ENCODE assay signal across 25 mouse cellular contexts in the genomic region with DNA sequence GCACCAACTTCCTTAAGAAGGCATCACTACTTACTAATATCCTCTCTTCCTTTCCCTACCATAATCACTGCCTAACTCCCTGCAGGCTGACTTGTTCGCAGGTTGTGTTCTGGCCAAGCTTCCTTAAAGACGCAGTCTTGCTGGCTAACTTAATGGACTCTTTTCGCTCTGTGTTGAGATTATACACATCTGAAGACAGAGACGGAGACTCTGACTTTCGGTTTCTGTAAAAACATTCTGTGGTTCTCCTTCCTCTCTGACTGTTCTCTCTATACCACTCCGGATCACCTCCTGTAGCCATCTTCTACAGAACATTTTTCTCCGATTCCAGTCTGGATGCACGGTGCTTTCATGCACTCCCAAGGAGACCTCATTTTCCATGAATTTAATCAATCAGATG. TPM values are rescaled to one million over a fixed set of nuclear protein-coding genes. Genes with fewer than 3 reads are reported as not detected.
DNase-seq lines count a peak whose midpoint lies in the region; ATAC-seq lines count a peak whose summit lies in the region.
"Had no signal": no experiment of that assay in that cellular context is flagged by ENCODE, and none has a peak within 500 bp of the region (broad histone marks: within the 10 kb centered on the region; RNA-seq: fewer than 3 reads in every experiment).

No protein-coding gene starts in this region.

- H3K4me1 ChIP-seq in heart, embryonic 10.5 days = peaks cover 40% of the 10 kb centered on the region
- H3K4me1 ChIP-seq: forebrain, embryonic 10.5 days; forebrain, embryonic 13.5 days had no signal

- peak; percentile 30 for DNase-seq in heart, embryonic 10.5 days (ENCODE audit: low spot score)
- DNase-seq in heart, postnatal 14 days = no peak
- DNase-seq in gastrocnemius, postnatal 10 days = no peak
- DNase-seq in thymus, postnatal 14 days = no peak
- DNase-seq in ovary, postnatal 10 days (ENCODE audit: low spot score) = no peak
- DNase-seq: adrenal gland, adult 2 months; adrenal gland, postnatal 25 days; B cell, adult 2 months; cerebellum, adult 18-20 months; cerebellum, adult 9-10 months; cerebellum, postnatal 14 days; gastrocnemius, postnatal 36 days; heart, adult 2 months; heart, postnatal 36 days had no signal

- no peaks in the 10 kb centered on the region for H3K27me3 ChIP-seq in heart, embryonic 10.5 days (ENCODE audit: insufficient read depth, poor library complexity, severe bottlenecking)
- H3K27me3 ChIP-seq: forebrain, embryonic 13.5 days; hindbrain, embryonic 13.5 days; Patski had no signal

- intact Hi-C loops in heart, postnatal 14 days (cut with DNase I) = loop anchor here (2.0 kb wide), 1 partner anchor 14 kb away; no protein-coding TSS in a partner anchor

- H3K27ac ChIP-seq in heart, embryonic 10.5 days = no peak overlapping the region
- H3K27ac ChIP-seq: forebrain, embryonic 10.5 days; forebrain, embryonic 13.5 days; heart, adult 2 months; hindbrain, embryonic 10.5 days; hindbrain, embryonic 13.5 days had no signal

- H3K9me3 ChIP-seq in heart, embryonic 10.5 days = no peaks in the 10 kb centered on the region
- H3K9me3 ChIP-seq: forebrain, embryonic 10.5 days; forebrain, embryonic 13.5 days; G1E; hindbrain, embryonic 10.5 days; hindbrain, embryonic 13.5 days had no signal

- 90% methylated on average over 8 of the region's 8 CpGs for WGBS in heart, embryonic 10.5 days

- H3K36me3 ChIP-seq in heart, embryonic 10.5 days = peaks cover 16% of the 10 kb centered on the region
- H3K36me3 ChIP-seq: forebrain, embryonic 10.5 days; G1E; hindbrain, embryonic 10.5 days; hindbrain, embryonic 13.5 days had no signal

- H3K4me3 ChIP-seq in heart, embryonic 10.5 days = no peak overlapping the region
- H3K4me3 ChIP-seq: forebrain, embryonic 10.5 days; forebrain, embryonic 13.5 days; heart, adult 2 months; hindbrain, embryonic 10.5 days; hindbrain, embryonic 13.5 days had no signal

- ATAC-seq in activated CD4-positive, CD25-positive, alpha-beta regulatory T cell, adult 4 months = peak; percentile 40
- peak; percentile 78 for ATAC-seq in inflammation-experienced regulatory T-cells, adult 6 months
- ATAC-seq: forebrain, embryonic 13.5 days; forebrain, embryonic 16.5 days; hindbrain, embryonic 16.5 days; intestine, postnatal 0 days; Patski had no signal

RNA-seq across cellular contexts. Expression of a gene that starts 30.0 kb away (rescaled TPM):
- polyA plus RNA-seq in heart, embryonic 10.5 days (2016; fragmentation: Nextera tagmentation; extraction: Ambion mirVana) = 11.4 and 17.5 TPM in 2 replicates
- total RNA-seq in heart, postnatal 14 days (2021) = 10 to 100 TPM; 64.1 to 67.2 TPM
- 10 to 100 TPM; 11.6 to 11.7 TPM for polyA plus RNA-seq in activated CD4-positive, CD25-positive, alpha-beta regulatory T cell, adult 4 months (2017; shearing (Covaris generic))
- 10 to 100 TPM; 14.0 to 15.8 (median 14.6) TPM for polyA plus RNA-seq in inflammation-experienced regulatory T-cells, adult 6 months (2017; shearing (Covaris generic))
- total RNA-seq in gastrocnemius, postnatal 10 days (2021) = 10 to 100 TPM; 28.1 to 29.0 TPM
